Mouse (Mus musculus): ENCODE data around the gene Pet100. TPM values are rescaled to one million over a fixed set of nuclear protein-coding genes. Genes with fewer than 3 reads are reported as not detected.
"Not testable (repeated sequence)": the region's sequence is repeated elsewhere in the genome, so short reads cannot be mapped to it uniquely, and the experiment has no call there.

Gene Pet100
- 100 to 1,000 TPM in 1 of 2 experiments, 10 to 100 TPM in 1; 83.3 to 101 TPM for total RNA-seq (2021)
- long read RNA-seq, transcript Pet100-201 (4 exons, 1,193 nt): major isoform, 42 of 53 reads
- long read RNA-seq, partial matches to known transcripts: 6 of 53 reads
- long read RNA-seq, other reads (novel, unspliced or antisense): 1 of 53 reads

GRCm38 (mm10) chr8:3621199-3621970, at the start of gene Pet100, which contains the start of gene Xab2:
Pet100 (plus strand) TSS chr8:3621548.
Xab2 (minus strand) TSS chr8:3621316.
- DNase-seq (ENCODE audit: low spot score in 2 of 2): peak; percentile 98 to 99

GRCm38 (mm10) chr8:3574546-3574945, 46.8 kb upstream of the Pet100 start:
- no peak for DNase-seq (ENCODE audit: low spot score in 2 of 2)

- DNase-seq (ENCODE audit: low spot score in 2 of 2): no peak
Observed at GRCm38 (mm10) chr8:3576211-3576960, 45.0 kb upstream of the Pet100 start.

- no peak for DNase-seq (ENCODE audit: low spot score in 2 of 2)
Observed at GRCm38 (mm10) chr8:3579390-3580364, 41.7 kb upstream of the Pet100 start.

GRCm38 (mm10) chr8:3581961-3582360, 39.4 kb upstream of the Pet100 start:
- not testable (repeated sequence) for DNase-seq (ENCODE audit: low spot score in 2 of 2)

- no peak for DNase-seq (ENCODE audit: low spot score in 2 of 2)
Observed at GRCm38 (mm10) chr8:3586452-3586851, 34.9 kb upstream of the Pet100 start.

GRCm38 (mm10) chr8:3586993-3587390, 34.4 kb upstream of the Pet100 start, which contains the start of gene Camsap3:
Camsap3 (plus strand) TSS chr8:3587293.
- DNase-seq (ENCODE audit: low spot score in 2 of 2): no peak

- peak; percentile 52 to 73 for DNase-seq (ENCODE audit: low spot score in 2 of 2)
Observed at GRCm38 (mm10) chr8:3587391-3588257, 33.7 kb upstream of the Pet100 start.

GRCm38 (mm10) chr8:3588258-3588633, 33.1 kb upstream of the Pet100 start:
- no peak for DNase-seq (ENCODE audit: low spot score in 2 of 2)

- DNase-seq (ENCODE audit: low spot score in 2 of 2): no peak
Observed at GRCm38 (mm10) chr8:3593470-3593869, 27.9 kb upstream of the Pet100 start.

- no peak for DNase-seq (ENCODE audit: low spot score in 2 of 2)
Observed at GRCm38 (mm10) chr8:3594466-3594865, 26.9 kb upstream of the Pet100 start.

GRCm38 (mm10) chr8:3598054-3598453, 23.3 kb upstream of the Pet100 start:
- no peak for DNase-seq (ENCODE audit: low spot score in 2 of 2)

GRCm38 (mm10) chr8:3599219-3599618, 22.1 kb upstream of the Pet100 start:
- no peak for DNase-seq (ENCODE audit: low spot score in 2 of 2)

GRCm38 (mm10) chr8:3600401-3600800, 20.9 kb upstream of the Pet100 start:
- DNase-seq (ENCODE audit: low spot score in 2 of 2): no peak

GRCm38 (mm10) chr8:3603439-3603838, 17.9 kb upstream of the Pet100 start:
- DNase-seq (ENCODE audit: low spot score in 2 of 2): no peak

- DNase-seq (ENCODE audit: low spot score in 2 of 2): no peak
Observed at GRCm38 (mm10) chr8:3606593-3606992, 14.8 kb upstream of the Pet100 start.

GRCm38 (mm10) chr8:3607822-3608221, 13.5 kb upstream of the Pet100 start:
- no peak for DNase-seq (ENCODE audit: low spot score in 2 of 2)

GRCm38 (mm10) chr8:3609046-3609815, 12.1 kb upstream of the Pet100 start:
- no peak for DNase-seq (ENCODE audit: low spot score in 2 of 2)

- DNase-seq (ENCODE audit: low spot score in 2 of 2): no peak
Observed at GRCm38 (mm10) chr8:3609816-3610150, 11.6 kb upstream of the Pet100 start.

All from layer of hippocampus, postnatal 10 days (tissue).